Mouse (Mus musculus): ENCODE data around the gene Cln3.

- TF ChIP-seq CTCF (IDR thresholded peaks at IDR 0.05; ENCODE audit: control insufficient read depth, insufficient read depth, low read length) (no peak), POLR2A (IDR thresholded peaks at IDR 0.05; ENCODE audit: borderline replicate concordance, control insufficient read depth, low read depth, low read length) (no peak)
Measured at GRCm38 (mm10) chr7:126630824-126631518, 45.4 kb upstream of the Cln3 start, which contains the start of gene Nupr1.
